Mouse (Mus musculus) hindbrain, embryonic 13.5 days (tissue): ENCODE results near the gene Olfr312. TPM values are rescaled to one million over a fixed set of nuclear protein-coding genes. Genes with fewer than 3 reads are reported as not detected.
"Not testable (repeated sequence)": the region's sequence is repeated elsewhere in the genome, so short reads cannot be mapped to it uniquely, and the experiment has no call there.

ENCODE experiments used
- ATAC-seq: fragments of 200-750 bp; cut with Nextera tagmentation; 2 replicates; pipeline ENCODE4 v1.8.0; 2017; ENCODE audit warnings: moderate TSS enrichment; ENCODE audit not compliant: low FRiP score
- H3K27ac ChIP-seq: fragments of 300-500 bp; sonication (generic); 2 replicates; pipeline ENCODE4 v1.5.1; 2015; ENCODE audit warnings: inconsistent platforms, mild to moderate bottlenecking, moderate library complexity
- H3K27me3 ChIP-seq: fragments of 300-500 bp; sonication (generic); 2 replicates; pipeline ENCODE4 v1.6.1; 2015; ENCODE audit warnings: mild to moderate bottlenecking, inconsistent platforms
- H3K36me3 ChIP-seq: fragments of 300-500 bp; sonication (generic); 2 replicates; pipeline ENCODE4 v1.6.1; 2015; ENCODE audit warnings: mild to moderate bottlenecking, inconsistent platforms
- H3K4me1 ChIP-seq: fragments of 300-500 bp; sonication (generic); replicated peaks from 2 replicates; pipeline ENCODE4 v1.6.1; 2015; ENCODE audit warnings: inconsistent platforms
- H3K4me2 ChIP-seq: fragments of 300-500 bp; sonication (generic); 2 replicates; pipeline ENCODE4 v1.6.1; 2015; ENCODE audit warnings: inconsistent platforms, mild to moderate bottlenecking, moderate library complexity
- H3K4me3 ChIP-seq: fragments of 300-500 bp; sonication (generic); 2 replicates; pipeline ENCODE4 v1.5.1; 2015; ENCODE audit warnings: mild to moderate bottlenecking, inconsistent platforms
- H3K9ac ChIP-seq: fragments of 300-500 bp; sonication (generic); 2 replicates; pipeline ENCODE4 v1.6.1; 2015; ENCODE audit warnings: mild to moderate bottlenecking, inconsistent platforms
- H3K9me3 ChIP-seq: fragments of 300-500 bp; sonication (generic); 2 replicates; pipeline ENCODE4 v1.6.1; 2016; ENCODE audit warnings: inconsistent platforms
- WGBS: fragments of 180-500 bp; shearing (Covaris S2); methylation state at CpG from one replicate; pipeline ENCODE4 v1.1.7; 2015; 5-methylcytosine and 5-hydroxymethylcytosine counted together
- polyA plus RNA-seq: library from polyadenylated mRNA; unstranded; fragments of >200 nt; fragmentation: Nextera tagmentation; extraction: Ambion mirVana; gene quantifications from 2 replicates; pipeline ENCODE4 v1.2.1, GENCODE M21; 2015

Gene Olfr312
- polyA plus RNA-seq, result not detected in 2 replicates

DNA sequence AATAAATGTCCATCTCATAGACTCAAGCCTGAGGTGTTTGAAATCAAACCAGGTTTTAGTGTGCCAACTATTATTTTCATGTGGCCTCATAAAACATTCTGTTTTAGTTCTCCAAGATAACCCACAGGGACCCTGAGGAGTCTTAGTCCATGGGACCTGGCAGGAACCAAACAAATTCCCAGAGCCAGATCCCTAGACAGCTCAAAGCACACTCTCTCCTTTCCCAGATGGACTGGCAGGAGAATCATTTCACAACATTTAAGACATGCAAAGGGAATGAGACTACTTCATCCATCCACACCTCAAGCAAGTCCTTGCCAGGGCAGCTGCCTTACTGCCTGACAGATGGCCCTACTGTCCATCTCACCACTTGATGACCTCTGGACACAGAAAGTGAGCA is at the start of gene Olfr312:
Olfr312 (plus strand) TSS at position 301 of the 400 bp plus-strand sequence.
- not testable (repeated sequence) for H3K36me3 ChIP-seq, H3K27me3 ChIP-seq, H3K9ac ChIP-seq, H3K4me1 ChIP-seq, H3K27ac ChIP-seq, H3K9me3 ChIP-seq, H3K4me3 ChIP-seq, ATAC-seq, H3K4me2 ChIP-seq

DNA sequence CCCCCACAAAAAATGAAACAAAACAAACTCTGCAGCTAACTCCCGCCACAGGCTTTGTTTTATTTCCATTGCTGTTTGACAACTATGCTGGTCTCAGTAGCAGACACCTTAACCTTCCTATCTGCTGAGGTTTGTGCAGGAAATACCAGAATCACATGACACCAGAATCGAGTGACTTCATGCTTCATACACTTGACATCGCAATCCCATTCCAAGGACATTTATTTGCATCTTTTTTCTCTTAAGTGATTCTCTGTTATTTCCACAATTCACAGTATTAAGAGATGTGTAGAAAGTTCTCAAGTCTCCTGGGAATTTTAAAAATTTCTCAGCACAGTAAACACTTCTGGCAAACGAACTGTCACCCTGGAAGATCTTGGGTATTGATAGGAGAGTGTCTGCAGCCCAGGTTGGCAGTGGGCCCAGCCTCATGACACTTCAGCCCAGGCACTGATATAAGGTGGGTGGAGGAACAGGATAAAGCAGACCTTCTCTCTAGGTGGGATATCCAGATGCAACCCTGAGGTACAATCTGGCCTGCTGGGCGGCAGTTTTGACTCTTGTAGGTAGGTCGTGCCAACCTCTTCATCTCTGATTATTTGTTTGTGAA is 46.5 kb upstream of the Olfr312 start, which contains the start of gene Olfr314:
Olfr314 (plus strand) TSS at position 473 of the 610 bp plus-strand sequence.
- no peak within 1 kb of the TSS for H3K4me3 ChIP-seq
- WGBS, result 86% methylated on average over 6 of the region's 6 CpGs
- no peaks in the 10 kb centered on the region for H3K36me3 ChIP-seq

DNA sequence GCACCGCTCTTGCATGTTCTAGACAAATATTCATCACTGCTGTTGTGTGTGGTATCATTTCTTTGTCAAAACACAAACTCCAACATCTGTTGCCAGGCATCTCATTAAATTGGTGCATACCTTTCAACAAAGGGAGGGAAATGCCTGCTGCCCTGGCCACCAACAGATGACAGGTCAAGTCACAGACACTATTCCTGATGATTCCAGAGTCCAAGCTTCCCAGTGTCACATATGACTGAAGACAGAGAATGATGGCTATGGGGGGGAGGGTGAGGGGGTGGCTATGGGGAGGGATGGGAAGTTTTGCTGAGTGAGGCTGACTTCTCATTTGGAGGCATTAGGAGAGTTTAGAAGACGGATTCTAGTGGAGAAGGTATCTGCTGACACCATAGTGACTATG is 44.9 kb upstream of the Olfr312 start:
- peaks cover under 1% of the 10 kb centered on the region; the same call in 1 of the 2 replicates for H3K4me1 ChIP-seq
- no peak overlapping the region for H3K4me2 ChIP-seq
- no peak overlapping the region for H3K4me3 ChIP-seq
- ATAC-seq, result no peak
- no peak overlapping the region for H3K27ac ChIP-seq
- H3K27me3 ChIP-seq, result no peaks in the 10 kb centered on the region
- no peaks in the 10 kb centered on the region for H3K9me3 ChIP-seq
- no peak overlapping the region for H3K9ac ChIP-seq
- 72% methylated on average over 2 of the region's 2 CpGs for WGBS
- no peaks in the 10 kb centered on the region for H3K36me3 ChIP-seq

More for the DNA sequence above, 46.5 kb upstream of the Olfr312 start, which contains the start of gene Olfr314:
- Histone ChIP-seq H3K4me1 (no peaks in the 10 kb centered on the region), H3K27me3 (no peaks in the 10 kb centered on the region), H3K9ac (no peak within 1 kb of the TSS), H3K27ac (no peak within 1 kb of the TSS), H3K9me3 (no peaks in the 10 kb centered on the region), H3K4me2 (no peak within 1 kb of the TSS)
- ATAC-seq, result no peak

GRCm38 (mm10) chr11:58787651-58788050 is 41.4 kb upstream of the Olfr312 start:
- Histone ChIP-seq H3K4me1 (peaks cover 5% of the 10 kb centered on the region; the same call in 1 of the 2 replicates), H3K36me3 (no peaks in the 10 kb centered on the region), H3K27ac (no peak overlapping the region), H3K9ac (no peak overlapping the region), H3K4me3 (no peak overlapping the region), H3K9me3 (no peaks in the 10 kb centered on the region), H3K4me2 (no peak overlapping the region), H3K27me3 (no peaks in the 10 kb centered on the region)
- no peak for ATAC-seq
- WGBS, result 86% methylated on average over 10 of the region's 10 CpGs

- Histone ChIP-seq H3K27me3 (no peaks in the 10 kb centered on the region), H3K4me2 (no peak overlapping the region)
- 80% methylated on average over 8 of the region's 8 CpGs for WGBS
These were observed 40.7 kb upstream of the Olfr312 start for GRCm38 (mm10) chr11:58788346-58788745.

GRCm38 (mm10) chr11:58789532-58789931 is 39.5 kb upstream of the Olfr312 start:
- H3K9ac ChIP-seq, result no peak overlapping the region

More at GRCm38 (mm10) chr11:58788346-58788745, 40.7 kb upstream of the Olfr312 start:
- H3K36me3 ChIP-seq, result no peaks in the 10 kb centered on the region
- H3K9ac ChIP-seq, result no peak overlapping the region
- peaks cover 5% of the 10 kb centered on the region; the same call in 1 of the 2 replicates for H3K4me1 ChIP-seq
- no peak overlapping the region for H3K27ac ChIP-seq
- ATAC-seq, result no peak
- no peaks in the 10 kb centered on the region for H3K9me3 ChIP-seq
- H3K4me3 ChIP-seq, result no peak overlapping the region

DNA sequence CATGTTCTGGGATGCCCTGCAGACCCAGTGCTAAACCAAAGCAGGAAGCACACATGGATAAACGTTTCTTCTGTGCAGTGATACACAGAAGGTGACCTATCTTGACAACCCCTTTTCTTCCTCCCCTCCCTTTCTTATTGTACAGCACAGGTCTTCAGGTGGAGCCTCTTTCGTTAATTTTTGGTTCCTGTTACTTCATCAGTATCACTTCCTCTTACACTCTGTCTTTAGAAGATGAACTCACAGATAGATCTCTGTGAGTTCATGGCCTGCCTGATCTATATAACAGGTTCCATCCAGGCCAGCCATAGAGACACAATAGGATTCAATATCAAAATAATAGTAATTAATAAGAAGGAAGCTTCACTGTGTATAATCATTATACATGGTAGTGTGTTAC is 39.0 kb upstream of the Olfr312 start:
- Histone ChIP-seq H3K36me3 (no peaks in the 10 kb centered on the region), H3K4me3 (no peak overlapping the region), H3K4me2 (no peak overlapping the region), H3K9ac (no peak overlapping the region), H3K4me1 (peaks cover 5% of the 10 kb centered on the region; the same call in 1 of the 2 replicates), H3K9me3 (no peaks in the 10 kb centered on the region), H3K27me3 (no peaks in the 10 kb centered on the region), H3K27ac (no peak overlapping the region)
- 55% methylated on average over 2 of the region's 2 CpGs for WGBS
- no peak for ATAC-seq

More at GRCm38 (mm10) chr11:58789532-58789931, 39.5 kb upstream of the Olfr312 start:
- H3K9me3 ChIP-seq, result no peaks in the 10 kb centered on the region
- 19% methylated on average over 3 of the region's 3 CpGs for WGBS
- H3K4me3 ChIP-seq, result no peak overlapping the region
- no peak overlapping the region for H3K4me2 ChIP-seq
- H3K27me3 ChIP-seq, result no peaks in the 10 kb centered on the region
- H3K27ac ChIP-seq, result no peak overlapping the region
- peaks cover 5% of the 10 kb centered on the region; the same call in 1 of the 2 replicates for H3K4me1 ChIP-seq
- no peaks in the 10 kb centered on the region for H3K36me3 ChIP-seq
- no peak for ATAC-seq

GRCm38 (mm10) chr11:58790646-58791045 is 38.4 kb upstream of the Olfr312 start:
- Histone ChIP-seq H3K36me3 (no peaks in the 10 kb centered on the region), H3K4me2 (no peak overlapping the region), H3K27ac (no peak overlapping the region), H3K4me3 (no peak overlapping the region), H3K27me3 (no peaks in the 10 kb centered on the region), H3K9ac (no peak overlapping the region), H3K9me3 (no peaks in the 10 kb centered on the region), H3K4me1 (peaks cover 5% of the 10 kb centered on the region; the same call in 1 of the 2 replicates)
- ATAC-seq, result no peak
- WGBS, result 79% methylated on average over 6 of the region's 6 CpGs

GRCm38 (mm10) chr11:58795856-58796255 is 33.2 kb upstream of the Olfr312 start:
- Histone ChIP-seq H3K27me3 (no peaks in the 10 kb centered on the region), H3K4me3 (no peak overlapping the region), H3K36me3 (no peaks in the 10 kb centered on the region), H3K27ac (no peak overlapping the region), H3K9me3 (no peaks in the 10 kb centered on the region), H3K4me2 (no peak overlapping the region), H3K4me1 (no peaks in the 10 kb centered on the region; the same call in 1 of the 2 replicates), H3K9ac (no peak overlapping the region)
- 81% methylated on average over 2 of the region's 2 CpGs for WGBS
- no peak for ATAC-seq

GRCm38 (mm10) chr11:58796850-58797249 is 32.2 kb upstream of the Olfr312 start:
- H3K9ac ChIP-seq, result no peak overlapping the region
- no peak overlapping the region for H3K27ac ChIP-seq
- H3K9me3 ChIP-seq, result no peaks in the 10 kb centered on the region
- no peaks in the 10 kb centered on the region for H3K36me3 ChIP-seq
- H3K4me2 ChIP-seq, result no peak overlapping the region
- ATAC-seq, result no peak
- 81% methylated on average over 7 of the region's 7 CpGs for WGBS
- H3K27me3 ChIP-seq, result no peaks in the 10 kb centered on the region
- H3K4me1 ChIP-seq, result peaks cover 9% of the 10 kb centered on the region
- H3K4me3 ChIP-seq, result no peak overlapping the region

DNA sequence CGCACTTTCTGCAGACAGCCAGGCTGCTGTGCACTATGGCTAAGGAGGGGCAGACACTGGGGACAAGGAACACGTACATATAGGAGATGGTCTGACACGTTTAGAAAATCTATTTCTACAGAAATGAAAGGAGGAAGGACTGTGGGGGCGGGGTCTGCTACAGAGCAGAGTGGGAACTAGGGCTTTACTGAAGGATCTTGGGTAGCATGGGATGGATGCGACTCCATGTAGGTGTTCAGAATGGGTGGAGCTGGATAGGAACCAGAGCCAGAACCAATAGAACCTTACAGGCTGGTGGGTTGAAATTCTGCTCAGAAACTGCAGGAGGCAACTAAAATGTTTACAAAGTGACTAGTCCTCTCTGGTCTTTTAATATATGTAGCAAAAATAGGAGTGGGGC is 29.3 kb upstream of the Olfr312 start:
- Histone ChIP-seq H3K36me3 (no peaks in the 10 kb centered on the region), H3K27me3 (no peaks in the 10 kb centered on the region), H3K9ac (no peak overlapping the region), H3K27ac (no peak overlapping the region), H3K4me1 (peaks cover 15% of the 10 kb centered on the region), H3K4me2 (no peak overlapping the region), H3K9me3 (no peaks in the 10 kb centered on the region), H3K4me3 (no peak overlapping the region)
- ATAC-seq, result no peak
- WGBS, result 85% methylated on average over 5 of the region's 5 CpGs

- H3K9ac ChIP-seq, result no peak within 1 kb of the TSS; the same call in 1 of the 2 replicates
- H3K4me1 ChIP-seq, result peaks cover 15% of the 10 kb centered on the region
- peak within 1 kb of the TSS; percentile 26; the same call in 1 of the 2 replicates for H3K27ac ChIP-seq
- WGBS, result 27% methylated on average over 14 of the region's 14 CpGs
- H3K27me3 ChIP-seq, result no peaks in the 10 kb centered on the region
- peak within 1 kb of the TSS; percentile 17 for H3K4me3 ChIP-seq
- no peaks in the 10 kb centered on the region for H3K9me3 ChIP-seq
- no peaks in the 10 kb centered on the region for H3K36me3 ChIP-seq
- peak within 1 kb of the TSS; percentile 42 for H3K4me2 ChIP-seq
- ATAC-seq, result peak; percentile 71; the same call in 1 of the 2 replicates
These were observed 27.3 kb upstream of the Olfr312 start, which contains the start of gene Fam183b for GRCm38 (mm10) chr11:58801558-58802228. Gene Fam183b, minus strand, starts transcription at chr11:58801960.
